Mouse (Mus musculus): ENCODE measurements at regions not wholly inside any gene's neighbourhood (a gene's known extent, or its start where the extent isn't known, plus 50 kb on each side); places are given as distances from the start of the nearest gene placed in this dataset.
A peak's percentile ranks its signal among the peaks of the same experiment; 100 is the strongest.

- Histone ChIP-seq H3K27ac (ENCODE audit: low read depth) (no peak overlapping the region), H3K4me3 (ENCODE audit: low read depth, low read length) (no peak overlapping the region), H3K27me3 (ENCODE audit: control insufficient read depth, insufficient read depth, low read length) (no peaks in the 10 kb centered on the region), H3K36me3 (replicated peaks; ENCODE audit: control insufficient read depth, insufficient read depth, low read length) (no peaks in the 10 kb centered on the region), H3K4me1 (ENCODE audit: control insufficient read depth, insufficient read depth) (peaks cover 5% of the 10 kb centered on the region; the same call in 1 of the 2 replicates), H3K4me2 (ENCODE audit: low read depth, low read length) (no peak overlapping the region), H3K9me3 (replicated peaks; ENCODE audit: control insufficient read depth, low read length) (no peaks in the 10 kb centered on the region), H3K9ac (replicated peaks; ENCODE audit: low read depth, low read length) (no peak overlapping the region)
- TF ChIP-seq CTCF (IDR thresholded peaks at IDR 0.05; ENCODE audit: low read depth) = no peak
- TF ChIP-seq EP300 (IDR thresholded peaks at IDR 0.05; ENCODE audit: low read depth) = no peak
- DNase-seq (ENCODE audit: low spot score) (no peak), ATAC-seq (ENCODE audit: insufficient read depth, low read depth) (no peak)
- 53% methylated on average over 3 of the region's 3 CpGs for WGBS
Measured at GRCm38 (mm10) chr10:8114530-8114929, 158.5 kb upstream of the Tab2 start.

- 87% methylated on average over 6 of the region's 6 CpGs for whole genome bisulfite sequencing
- Histone ChIP-seq H3K4me1 (ENCODE audit: control insufficient read depth, insufficient read depth) (no peaks in the 10 kb centered on the region), H3K27ac (ENCODE audit: low read depth) (no peak overlapping the region), H3K9me3 (replicated peaks; ENCODE audit: control insufficient read depth, low read length) (peaks cover 12% of the 10 kb centered on the region; the same call in 1 of the 2 replicates), H3K4me2 (ENCODE audit: low read depth, low read length) (no peak overlapping the region), H3K27me3 (ENCODE audit: control insufficient read depth, insufficient read depth, low read length) (no peaks in the 10 kb centered on the region), H3K36me3 (replicated peaks; ENCODE audit: control insufficient read depth, insufficient read depth, low read length) (no peaks in the 10 kb centered on the region), H3K9ac (replicated peaks; ENCODE audit: low read depth, low read length) (no peak overlapping the region), H3K4me3 (ENCODE audit: low read depth, low read length) (no peak overlapping the region)
- TF ChIP-seq EP300 (IDR thresholded peaks at IDR 0.05; ENCODE audit: low read depth) = no peak
- no peak for TF ChIP-seq CTCF (IDR thresholded peaks at IDR 0.05; ENCODE audit: low read depth)
- no peak for ATAC-seq (ENCODE audit: insufficient read depth, low read depth)
- DNase-seq (ENCODE audit: low spot score) = no peak
Measured at GRCm38 (mm10) chr10:8100489-8100888, 144.5 kb upstream of the Tab2 start.

- WGBS = 62% methylated on average over 2 of the region's 2 CpGs
- no peak overlapping the region for H3K4me2 ChIP-seq (ENCODE audit: low read depth, low read length)
- peaks cover 10% of the 10 kb centered on the region; the same call in 1 of the 2 replicates for H3K4me1 ChIP-seq (ENCODE audit: control insufficient read depth, insufficient read depth)
- TF ChIP-seq CTCF (IDR thresholded peaks at IDR 0.05; ENCODE audit: low read depth) = no peak
- TF ChIP-seq EP300 (IDR thresholded peaks at IDR 0.05; ENCODE audit: low read depth) = no peak
- DNase-seq (ENCODE audit: low spot score) = no peak
- ATAC-seq (ENCODE audit: insufficient read depth, low read depth) = no peak
- no peaks in the 10 kb centered on the region for H3K27me3 ChIP-seq (ENCODE audit: control insufficient read depth, insufficient read depth, low read length)
- no peaks in the 10 kb centered on the region for H3K36me3 ChIP-seq (replicated peaks; ENCODE audit: control insufficient read depth, insufficient read depth, low read length)
- H3K4me3 ChIP-seq (ENCODE audit: low read depth, low read length) = no peak overlapping the region
- no peak overlapping the region for H3K9ac ChIP-seq (replicated peaks; ENCODE audit: low read depth, low read length)
- H3K27ac ChIP-seq (ENCODE audit: low read depth) = no peak overlapping the region
- H3K9me3 ChIP-seq (replicated peaks; ENCODE audit: control insufficient read depth, low read length) = peaks cover 3% of the 10 kb centered on the region; the same call in 1 of the 2 replicates
Measured at GRCm38 (mm10) chr10:8095924-8096323, 139.9 kb upstream of the Tab2 start.

- Histone ChIP-seq H3K27ac (ENCODE audit: low read depth) (no peak overlapping the region), H3K4me1 (ENCODE audit: control insufficient read depth, insufficient read depth) (peaks cover 10% of the 10 kb centered on the region; the same call in 1 of the 2 replicates), H3K9me3 (replicated peaks; ENCODE audit: control insufficient read depth, low read length) (peaks cover 3% of the 10 kb centered on the region; the same call in 1 of the 2 replicates), H3K27me3 (ENCODE audit: control insufficient read depth, insufficient read depth, low read length) (no peaks in the 10 kb centered on the region), H3K4me3 (ENCODE audit: low read depth, low read length) (no peak overlapping the region), H3K36me3 (replicated peaks; ENCODE audit: control insufficient read depth, insufficient read depth, low read length) (no peaks in the 10 kb centered on the region), H3K4me2 (ENCODE audit: low read depth, low read length) (no peak overlapping the region), H3K9ac (replicated peaks; ENCODE audit: low read depth, low read length) (no peak overlapping the region)
- DNase-seq (ENCODE audit: low spot score) = no peak
- no peak for ATAC-seq (ENCODE audit: insufficient read depth, low read depth)
- TF ChIP-seq CTCF (IDR thresholded peaks at IDR 0.05; ENCODE audit: low read depth) (no peak), EP300 (IDR thresholded peaks at IDR 0.05; ENCODE audit: low read depth) (no peak)
- WGBS = 94% methylated on average over 3 of the region's 3 CpGs
Measured at GRCm38 (mm10) chr10:8095206-8095605, 139.2 kb upstream of the Tab2 start.

GRCm38 (mm10) chr10:8091871-8092552 lies 136.0 kb upstream of the Tab2 start:
- no peak overlapping the region for H3K9ac ChIP-seq (replicated peaks; ENCODE audit: low read depth, low read length)
- no peak overlapping the region for H3K4me2 ChIP-seq (ENCODE audit: low read depth, low read length)
- peaks cover 23% of the 10 kb centered on the region for H3K4me1 ChIP-seq (ENCODE audit: control insufficient read depth, insufficient read depth)
- no peaks in the 10 kb centered on the region for H3K9me3 ChIP-seq (replicated peaks; ENCODE audit: control insufficient read depth, low read length)
- no peaks in the 10 kb centered on the region for H3K27me3 ChIP-seq (ENCODE audit: control insufficient read depth, insufficient read depth, low read length)
- 25% methylated on average over 8 of the region's 8 CpGs for WGBS
- TF ChIP-seq EP300 (IDR thresholded peaks at IDR 0.05; ENCODE audit: low read depth) (no peak), CTCF (IDR thresholded peaks at IDR 0.05; ENCODE audit: low read depth) (no peak)
- no peak overlapping the region for H3K27ac ChIP-seq (ENCODE audit: low read depth)
- DNase-seq (ENCODE audit: low spot score) = no peak
- no peaks in the 10 kb centered on the region for H3K36me3 ChIP-seq (replicated peaks; ENCODE audit: control insufficient read depth, insufficient read depth, low read length)
- H3K4me3 ChIP-seq (ENCODE audit: low read depth, low read length) = no peak overlapping the region
- ATAC-seq (ENCODE audit: insufficient read depth, low read depth) = no peak

DNA sequence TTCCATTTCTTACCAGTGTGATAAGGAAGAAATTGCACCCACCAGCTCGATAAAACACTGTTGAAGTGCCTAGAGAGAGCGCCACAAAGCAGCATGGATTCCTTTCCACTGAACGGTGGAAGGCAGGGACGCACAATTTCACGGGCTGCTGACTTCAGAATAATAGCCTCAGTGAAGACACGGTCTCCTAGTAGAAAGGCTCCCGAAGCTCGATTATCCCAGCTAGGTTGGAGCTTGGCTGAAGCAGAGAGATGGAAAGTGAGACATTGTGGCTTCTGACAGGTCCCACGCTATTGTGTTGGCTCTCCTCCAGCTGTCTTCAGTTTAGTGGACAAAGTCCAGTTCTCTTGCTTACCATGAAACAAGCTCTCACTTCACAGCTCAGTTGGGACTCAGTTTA lies 133.3 kb upstream of the Tab2 start:
- Histone ChIP-seq H3K27me3 (ENCODE audit: control insufficient read depth, insufficient read depth, low read length) (no peaks in the 10 kb centered on the region), H3K36me3 (replicated peaks; ENCODE audit: control insufficient read depth, insufficient read depth, low read length) (no peaks in the 10 kb centered on the region), H3K4me2 (ENCODE audit: low read depth, low read length) (peak overlapping the region; percentile 47), H3K27ac (ENCODE audit: low read depth) (peak overlapping the region; percentile 51), H3K9me3 (replicated peaks; ENCODE audit: control insufficient read depth, low read length) (no peaks in the 10 kb centered on the region), H3K9ac (replicated peaks; ENCODE audit: low read depth, low read length) (no peak overlapping the region), H3K4me3 (ENCODE audit: low read depth, low read length) (peak overlapping the region; percentile 6; the same call in 1 of the 2 replicates), H3K4me1 (ENCODE audit: control insufficient read depth, insufficient read depth) (peaks cover 26% of the 10 kb centered on the region)
- ATAC-seq (ENCODE audit: insufficient read depth, low read depth) (no peak), DNase-seq (ENCODE audit: low spot score) (peak; percentile 19)
- WGBS = 12% methylated on average over 9 of the region's 9 CpGs
- TF ChIP-seq CTCF (IDR thresholded peaks at IDR 0.05; ENCODE audit: low read depth) (no peak), EP300 (IDR thresholded peaks at IDR 0.05; ENCODE audit: low read depth) (no peak)
